Mouse (Mus musculus) olfactory bulb, adult 2 months (tissue): ENCODE measurements around the gene St13.

Experiments used
- CTCF ChIP-seq: fragments of 200-500 bp; IDR thresholded peaks from 2 replicates; pipeline ENCODE4 v1.5.1; 2012; ENCODE audit warnings: low read depth, mild to moderate bottlenecking, low read length, moderate library complexity; ENCODE audit not compliant: insufficient read depth
- POLR2A ChIP-seq: fragments of 200-500 bp; IDR thresholded peaks from 2 replicates; pipeline ENCODE4 v1.6.1; 2012; ENCODE audit warnings: mild to moderate bottlenecking, low read depth, low read length, moderate library complexity; ENCODE audit not compliant: insufficient read depth

GRCm38 (mm10) chr15:81366241-81366640 lies 33.6 kb downstream of the St13 start:
- TF ChIP-seq CTCF (no peak), POLR2A (no peak)
